Mouse (Mus musculus): ENCODE data around the gene Fndc8.

Fndc8 gene

GRCm38 (mm10) chr11:82891936-82892335 lies at the start of gene Fndc8:
Gene Fndc8 (plus strand): TSS chr11:82892124.
- no peak for DNase-seq

GRCm38 (mm10) chr11:82844771-82845414 lies 47.0 kb upstream of the Fndc8 start:
- DNase-seq: no peak

GRCm38 (mm10) chr11:82845415-82846078 lies 46.4 kb upstream of the Fndc8 start:
- peak; percentile 80 for DNase-seq

- no peak for DNase-seq
Observed at GRCm38 (mm10) chr11:82846079-82846436, 45.9 kb upstream of the Fndc8 start.

- no peak for DNase-seq
Observed at GRCm38 (mm10) chr11:82846938-82847337, 45.0 kb upstream of the Fndc8 start.

- DNase-seq: no peak
Observed at GRCm38 (mm10) chr11:82847571-82848000, 44.3 kb upstream of the Fndc8 start.

GRCm38 (mm10) chr11:82850259-82850658 lies 41.7 kb upstream of the Fndc8 start:
- DNase-seq: no peak

GRCm38 (mm10) chr11:82852115-82852514 lies 39.8 kb upstream of the Fndc8 start:
- DNase-seq: no peak

GRCm38 (mm10) chr11:82852540-82852939 lies 39.4 kb upstream of the Fndc8 start:
- DNase-seq: no peak

- DNase-seq: no peak
Observed at GRCm38 (mm10) chr11:82852958-82853357, 39.0 kb upstream of the Fndc8 start.

- DNase-seq: no peak
Observed at GRCm38 (mm10) chr11:82854111-82854510, 37.8 kb upstream of the Fndc8 start.

- DNase-seq: no peak
Observed at GRCm38 (mm10) chr11:82855327-82855973, 36.5 kb upstream of the Fndc8 start.

- no peak for DNase-seq
Observed at GRCm38 (mm10) chr11:82856032-82856431, 35.9 kb upstream of the Fndc8 start.

- no peak for DNase-seq
Observed at GRCm38 (mm10) chr11:82857307-82857848, 34.5 kb upstream of the Fndc8 start.

- DNase-seq: no peak
Observed at GRCm38 (mm10) chr11:82860759-82861158, 31.2 kb upstream of the Fndc8 start.

GRCm38 (mm10) chr11:82861558-82861957 lies 30.4 kb upstream of the Fndc8 start:
- DNase-seq: no peak

GRCm38 (mm10) chr11:82862638-82863037 lies 29.3 kb upstream of the Fndc8 start:
- no peak for DNase-seq

- DNase-seq: peak; percentile 62
Observed at GRCm38 (mm10) chr11:82863059-82863458, 28.9 kb upstream of the Fndc8 start.

- peak; percentile 75 for DNase-seq
Observed at GRCm38 (mm10) chr11:82863488-82863931, 28.4 kb upstream of the Fndc8 start.

GRCm38 (mm10) chr11:82865957-82866356 lies 26.0 kb upstream of the Fndc8 start:
- no peak for DNase-seq

GRCm38 (mm10) chr11:82866850-82867564 lies 24.9 kb upstream of the Fndc8 start:
- DNase-seq: no peak

GRCm38 (mm10) chr11:82867956-82868355 lies 24.0 kb upstream of the Fndc8 start:
- DNase-seq: peak; percentile 61
